In genomic region chr14:60741033-60741432, GRCm38 (mm10) we compare ENCODE assay signal across 11 mouse cellular contexts. TPM values are rescaled to one million over a fixed set of nuclear protein-coding genes. Genes with fewer than 3 reads are reported as not detected.
DNase-seq lines count a peak whose midpoint lies in the region; ATAC-seq lines count a peak whose summit lies in the region.
"Had no signal": no experiment of that assay in that cellular context is flagged by ENCODE, and none has a peak within 500 bp of the region (broad histone marks: within the 10 kb centered on the region; RNA-seq: fewer than 3 reads in every experiment).

No protein-coding gene starts in this region.

- peak overlapping the region; percentile 95 for H3K27ac ChIP-seq in heart, embryonic 12.5 days (ENCODE audit: poor library complexity, severe bottlenecking)
- 0 out of 2 replicates have a peak overlapping the region, but pooled peaks have one; percentile 20 for H3K27ac ChIP-seq in midbrain, embryonic 14.5 days (replicated peaks; ENCODE audit: low read depth, low read length)
- no peak overlapping the region for H3K27ac ChIP-seq in midbrain, embryonic 13.5 days
- H3K27ac ChIP-seq in heart, embryonic 15.5 days: peak overlapping the region; percentile 93
- peak overlapping the region; percentile 48; the same call in 1 of the 2 replicates for H3K27ac ChIP-seq in neural tube, embryonic 14.5 days (ENCODE audit: low read depth, low read length)

- H3K4me1 ChIP-seq in heart, embryonic 12.5 days (replicated peaks): peaks cover 93% of the 10 kb centered on the region
- peaks cover 21% of the 10 kb centered on the region for H3K4me1 ChIP-seq in midbrain, embryonic 14.5 days (ENCODE audit: control insufficient read depth, insufficient read depth, low read length)
- peaks cover 37% of the 10 kb centered on the region for H3K4me1 ChIP-seq in midbrain, embryonic 13.5 days (replicated peaks)
- peaks cover 92% of the 10 kb centered on the region for H3K4me1 ChIP-seq in heart, embryonic 15.5 days (replicated peaks)
- peaks cover 22% of the 10 kb centered on the region for H3K4me1 ChIP-seq in neural tube, embryonic 14.5 days (ENCODE audit: control insufficient read depth, insufficient read depth, low read length)

- no peak for DNase-seq in heart, adult 8-10 months (ENCODE audit: low spot score)
- no peak for DNase-seq in midbrain, embryonic 14.5 days
- no peak for DNase-seq in gastrocnemius, adult 18-20 months (ENCODE audit: low spot score)
- no peak for DNase-seq in adrenal gland, adult 18-20 months (ENCODE audit: low spot score in 2 of 2)
- DNase-seq: kidney, adult 9 months had no signal

- peak overlapping the region; percentile 22; the same call in 1 of the 2 replicates for H3K4me2 ChIP-seq in heart, embryonic 12.5 days
- H3K4me2 ChIP-seq in midbrain, embryonic 14.5 days (ENCODE audit: low read length): no peak overlapping the region
- H3K4me2 ChIP-seq in midbrain, embryonic 13.5 days (replicated peaks): no peak overlapping the region
- peak overlapping the region; percentile 36 for H3K4me2 ChIP-seq in heart, embryonic 15.5 days
- no peak overlapping the region for H3K4me2 ChIP-seq in neural tube, embryonic 14.5 days (ENCODE audit: low read depth, low read length)

- H3K9ac ChIP-seq in heart, embryonic 12.5 days: peak overlapping the region; percentile 41; the same call in 1 of the 2 replicates
- H3K9ac ChIP-seq in midbrain, embryonic 14.5 days (replicated peaks; ENCODE audit: low read length): no peak overlapping the region
- no peak overlapping the region for H3K9ac ChIP-seq in midbrain, embryonic 13.5 days (replicated peaks)
- no peak overlapping the region for H3K9ac ChIP-seq in heart, embryonic 15.5 days
- no peak overlapping the region for H3K9ac ChIP-seq in neural tube, embryonic 14.5 days (replicated peaks; ENCODE audit: low read depth, low read length)

- ATAC-seq in heart, embryonic 12.5 days (ENCODE audit: insufficient number of reproducible peaks, low FRiP score): no peak
- no peak for ATAC-seq in midbrain, embryonic 14.5 days (ENCODE audit: low FRiP score, low TSS enrichment)
- no peak for ATAC-seq in midbrain, embryonic 13.5 days
- ATAC-seq in heart, embryonic 15.5 days (replicated peaks; ENCODE audit: insufficient number of reproducible peaks, insufficient read depth, low FRiP score, low read depth): no peak; the same call in 1 of the 2 replicates
- ATAC-seq in neural tube, embryonic 14.5 days (ENCODE audit: low read depth): no peak

- no peaks in the 10 kb centered on the region for H3K9me3 ChIP-seq in heart, embryonic 12.5 days (replicated peaks)
- H3K9me3 ChIP-seq in midbrain, embryonic 14.5 days (ENCODE audit: control insufficient read depth, low read length): no peaks in the 10 kb centered on the region
- H3K9me3 ChIP-seq in midbrain, embryonic 13.5 days: no peaks in the 10 kb centered on the region
- H3K9me3 ChIP-seq in heart, embryonic 15.5 days (replicated peaks): no peaks in the 10 kb centered on the region
- H3K9me3 ChIP-seq in neural tube, embryonic 14.5 days (ENCODE audit: control insufficient read depth, low read length): no peaks in the 10 kb centered on the region

- H3K36me3 ChIP-seq in heart, embryonic 12.5 days: peaks cover 7% of the 10 kb centered on the region
- peaks cover 6% of the 10 kb centered on the region; the same call in 1 of the 2 replicates for H3K36me3 ChIP-seq in midbrain, embryonic 14.5 days (ENCODE audit: control insufficient read depth, insufficient read depth, low read length)
- peaks cover 7% of the 10 kb centered on the region for H3K36me3 ChIP-seq in midbrain, embryonic 13.5 days
- peaks cover 5% of the 10 kb centered on the region; the same call in 1 of the 2 replicates for H3K36me3 ChIP-seq in heart, embryonic 15.5 days
- H3K36me3 ChIP-seq in neural tube, embryonic 14.5 days (ENCODE audit: control insufficient read depth, insufficient read depth, low read length): no peaks in the 10 kb centered on the region

- 51% methylated on average over 8 of the region's 8 CpGs for WGBS in heart, embryonic 12.5 days
- 84% methylated on average over 8 of the region's 8 CpGs for WGBS in midbrain, embryonic 14.5 days
- WGBS in midbrain, embryonic 13.5 days: 89% methylated on average over 8 of the region's 8 CpGs
- WGBS in heart, embryonic 15.5 days: 40% methylated on average over 8 of the region's 8 CpGs
- WGBS in neural tube, embryonic 14.5 days: 66% methylated on average over 8 of the region's 8 CpGs

- H3K27me3 ChIP-seq in heart, embryonic 12.5 days (replicated peaks): no peaks in the 10 kb centered on the region
- no peaks in the 10 kb centered on the region for H3K27me3 ChIP-seq in midbrain, embryonic 14.5 days (ENCODE audit: control insufficient read depth, insufficient read depth, low read length)
- no peaks in the 10 kb centered on the region for H3K27me3 ChIP-seq in midbrain, embryonic 13.5 days
- no peaks in the 10 kb centered on the region for H3K27me3 ChIP-seq in heart, embryonic 15.5 days
- no peaks in the 10 kb centered on the region for H3K27me3 ChIP-seq in neural tube, embryonic 14.5 days (ENCODE audit: control insufficient read depth, insufficient read depth, low read length)

- no peak overlapping the region for H3K4me3 ChIP-seq in heart, embryonic 12.5 days
- H3K4me3 ChIP-seq in midbrain, embryonic 14.5 days (replicated peaks; ENCODE audit: low read depth, low read length): no peak overlapping the region
- no peak overlapping the region for H3K4me3 ChIP-seq in midbrain, embryonic 13.5 days (replicated peaks)
- H3K4me3 ChIP-seq in heart, embryonic 15.5 days: no peak overlapping the region
- no peak overlapping the region for H3K4me3 ChIP-seq in neural tube, embryonic 14.5 days (ENCODE audit: low read depth, low read length)
- H3K4me3 ChIP-seq: erythroblast, embryonic 14.5 days had no signal

RNA-seq across cellular contexts. Expression of gene C1qtnf9, which starts 26.9 kb away (rescaled TPM):
- polyA plus RNA-seq in heart, embryonic 12.5 days (2016; fragmentation: Nextera tagmentation; extraction: Ambion mirVana): 0.20 TPM in 1 of 2 replicates, not detected in the other
- total RNA-seq in heart, adult 8-10 months (2022): 10 to 100 TPM; 39.4 to 49.7 (median 43.6) TPM
- not detected in 2 replicates for polyA plus RNA-seq in midbrain, embryonic 14.5 days (2014; fragmentation: Nextera tagmentation; extraction: Ambion mirVana)
- 0.10 TPM in 1 of 2 replicates, not detected in the other for polyA plus RNA-seq in midbrain, embryonic 13.5 days (2015; fragmentation: Nextera tagmentation; extraction: Ambion mirVana)
- polyA plus RNA-seq in heart, embryonic 15.5 days (2015; fragmentation: Nextera tagmentation; extraction: Ambion mirVana): 2.3 and 2.4 TPM in 2 replicates
- not detected in 2 replicates for polyA plus RNA-seq in neural tube, embryonic 14.5 days (2014; fragmentation: Nextera tagmentation; extraction: Ambion mirVana)
- total RNA-seq in gastrocnemius, adult 18-20 months (2021): 10 to 100 TPM; 15.1 to 15.7 TPM
- total RNA-seq in adrenal gland, adult 18-20 months (2021): 1 to 10 TPM; 2.4 to 6.8 TPM
- total RNA-seq: MEL had no signal

RNA-seq across cellular contexts. Expression of gene Mipep, which starts 43.3 kb away (rescaled TPM):
- 29.5 and 31.4 TPM in 2 replicates for polyA plus RNA-seq in heart, embryonic 12.5 days (2016; fragmentation: Nextera tagmentation; extraction: Ambion mirVana)
- 10 to 100 TPM; 70.6 to 75.9 (median 73.6) TPM for total RNA-seq in heart, adult 8-10 months (2022)
- 15.7 and 21.3 TPM in 2 replicates for polyA plus RNA-seq in midbrain, embryonic 14.5 days (2014; fragmentation: Nextera tagmentation; extraction: Ambion mirVana)
- 17.2 and 18.1 TPM in 2 replicates for polyA plus RNA-seq in midbrain, embryonic 13.5 days (2015; fragmentation: Nextera tagmentation; extraction: Ambion mirVana)
- polyA plus RNA-seq in heart, embryonic 15.5 days (2015; fragmentation: Nextera tagmentation; extraction: Ambion mirVana): 29.2 TPM in 2 replicates
- 19.9 and 20.4 TPM in 2 replicates for polyA plus RNA-seq in neural tube, embryonic 14.5 days (2014; fragmentation: Nextera tagmentation; extraction: Ambion mirVana)
- 10 to 100 TPM; 35.0 to 36.0 TPM for total RNA-seq in gastrocnemius, adult 18-20 months (2021)
- total RNA-seq in adrenal gland, adult 18-20 months (2021): 10 to 100 TPM; 39.0 to 50.0 TPM

Comparison
In these comparisons a context has a peak if more than half of its experiments do, and no peak if none do; other contexts are left out.
1. H3K4me2 ChIP-seq: peak in heart, embryonic 12.5 days (single experiment) and heart, embryonic 15.5 days (single experiment); none in midbrain, embryonic 14.5 days (single experiment), midbrain, embryonic 13.5 days (single experiment) and neural tube, embryonic 14.5 days (single experiment).